Mouse (Mus musculus): Measurements from ENCODE around the gene Tecpr1. TPM values are rescaled to one million over a fixed set of nuclear protein-coding genes. Genes with fewer than 3 reads are reported as not detected.

Gene Tecpr1
- polyA plus RNA-seq, 1 experiment = 240 TPM

- H3K27ac ChIP-seq (ENCODE audit: control insufficient read depth, insufficient read depth, low read length) = no peak overlapping the region
- no peaks in the 10 kb centered on the region for H3K27me3 ChIP-seq (ENCODE audit: control insufficient read depth, insufficient read depth, low read length)
- no peaks in the 10 kb centered on the region for H3K36me3 ChIP-seq (ENCODE audit: control insufficient read depth, insufficient read depth, low read length)
- DNase-seq = no peak
- H3K4me3 ChIP-seq (ENCODE audit: control insufficient read depth, insufficient read depth, low read length) = no peak overlapping the region
- TF ChIP-seq POLR2A (IDR thresholded peaks at IDR 0.05; ENCODE audit: control insufficient read depth, extremely low read depth, insufficient read depth, low read length, poor library complexity) (no peak), CTCF (IDR thresholded peaks at IDR 0.05; ENCODE audit: borderline replicate concordance, control insufficient read depth, extremely low read depth, insufficient read depth, low read length, poor library complexity) (no peak)
- H3K4me1 ChIP-seq (replicated peaks; ENCODE audit: control insufficient read depth, insufficient read depth, low read length) = no peaks in the 10 kb centered on the region
- WGBS = 56% methylated on average over 7 of the region's 7 CpGs
These were observed 39.6 kb downstream of the Tecpr1 start for GRCm38 (mm10) chr5:144183647-144184335.

- Histone ChIP-seq H3K27ac (ENCODE audit: control insufficient read depth, insufficient read depth, low read length) (no peak overlapping the region), H3K27me3 (ENCODE audit: control insufficient read depth, insufficient read depth, low read length) (no peaks in the 10 kb centered on the region), H3K4me3 (ENCODE audit: control insufficient read depth, insufficient read depth, low read length) (no peak overlapping the region), H3K36me3 (ENCODE audit: control insufficient read depth, insufficient read depth, low read length) (no peaks in the 10 kb centered on the region), H3K4me1 (replicated peaks; ENCODE audit: control insufficient read depth, insufficient read depth, low read length) (no peaks in the 10 kb centered on the region)
- TF ChIP-seq POLR2A (IDR thresholded peaks at IDR 0.05; ENCODE audit: control insufficient read depth, extremely low read depth, insufficient read depth, low read length, poor library complexity) = no peak
- no peak for TF ChIP-seq CTCF (IDR thresholded peaks at IDR 0.05; ENCODE audit: borderline replicate concordance, control insufficient read depth, extremely low read depth, insufficient read depth, low read length, poor library complexity)
- 95% methylated on average over 8 of the region's 8 CpGs for WGBS
- no peak for DNase-seq
These were observed 40.2 kb downstream of the Tecpr1 start for GRCm38 (mm10) chr5:144183248-144183559.

GRCm38 (mm10) chr5:144182542-144183247, 40.7 kb downstream of the Tecpr1 start:
- Histone ChIP-seq H3K27me3 (ENCODE audit: control insufficient read depth, insufficient read depth, low read length) (no peaks in the 10 kb centered on the region), H3K4me1 (replicated peaks; ENCODE audit: control insufficient read depth, insufficient read depth, low read length) (no peaks in the 10 kb centered on the region), H3K36me3 (ENCODE audit: control insufficient read depth, insufficient read depth, low read length) (no peaks in the 10 kb centered on the region), H3K27ac (ENCODE audit: control insufficient read depth, insufficient read depth, low read length) (no peak overlapping the region), H3K4me3 (ENCODE audit: control insufficient read depth, insufficient read depth, low read length) (no peak overlapping the region)
- DNase-seq = no peak
- TF ChIP-seq CTCF (IDR thresholded peaks at IDR 0.05; ENCODE audit: borderline replicate concordance, control insufficient read depth, extremely low read depth, insufficient read depth, low read length, poor library complexity) (no peak), POLR2A (IDR thresholded peaks at IDR 0.05; ENCODE audit: control insufficient read depth, extremely low read depth, insufficient read depth, low read length, poor library complexity) (no peak)
- WGBS = 56% methylated on average over 20 of the region's 20 CpGs

GRCm38 (mm10) chr5:144181249-144181648, 42.2 kb downstream of the Tecpr1 start:
- no peak for TF ChIP-seq POLR2A (IDR thresholded peaks at IDR 0.05; ENCODE audit: control insufficient read depth, extremely low read depth, insufficient read depth, low read length, poor library complexity)
- no peak for TF ChIP-seq CTCF (IDR thresholded peaks at IDR 0.05; ENCODE audit: borderline replicate concordance, control insufficient read depth, extremely low read depth, insufficient read depth, low read length, poor library complexity)
- Histone ChIP-seq H3K4me3 (ENCODE audit: control insufficient read depth, insufficient read depth, low read length) (no peak overlapping the region), H3K36me3 (ENCODE audit: control insufficient read depth, insufficient read depth, low read length) (no peaks in the 10 kb centered on the region; the same call in 1 of the 2 replicates), H3K27ac (ENCODE audit: control insufficient read depth, insufficient read depth, low read length) (no peak overlapping the region), H3K27me3 (ENCODE audit: control insufficient read depth, insufficient read depth, low read length) (no peaks in the 10 kb centered on the region), H3K4me1 (replicated peaks; ENCODE audit: control insufficient read depth, insufficient read depth, low read length) (no peaks in the 10 kb centered on the region)
- WGBS = 71% methylated on average over 7 of the region's 7 CpGs
- DNase-seq = no peak

GRCm38 (mm10) chr5:144178216-144178615, 45.2 kb downstream of the Tecpr1 start:
- Histone ChIP-seq H3K36me3 (ENCODE audit: control insufficient read depth, insufficient read depth, low read length) (peaks cover 21% of the 10 kb centered on the region), H3K4me3 (ENCODE audit: control insufficient read depth, insufficient read depth, low read length) (no peak overlapping the region)
- WGBS = 82% methylated on average over 6 of the region's 6 CpGs

GRCm38 (mm10) chr5:144173648-144174047, 49.8 kb downstream of the Tecpr1 start:
- Histone ChIP-seq H3K36me3 (ENCODE audit: control insufficient read depth, insufficient read depth, low read length) (peaks cover 39% of the 10 kb centered on the region), H3K27ac (ENCODE audit: control insufficient read depth, insufficient read depth, low read length) (no peak overlapping the region), H3K4me3 (ENCODE audit: control insufficient read depth, insufficient read depth, low read length) (no peak overlapping the region), H3K4me1 (replicated peaks; ENCODE audit: control insufficient read depth, insufficient read depth, low read length) (no peaks in the 10 kb centered on the region), H3K27me3 (ENCODE audit: control insufficient read depth, insufficient read depth, low read length) (no peaks in the 10 kb centered on the region)
- WGBS = 97% methylated on average over 18 of the region's 18 CpGs
- DNase-seq = no peak
- TF ChIP-seq POLR2A (IDR thresholded peaks at IDR 0.05; ENCODE audit: control insufficient read depth, extremely low read depth, insufficient read depth, low read length, poor library complexity) = no peak
- no peak for TF ChIP-seq CTCF (IDR thresholded peaks at IDR 0.05; ENCODE audit: borderline replicate concordance, control insufficient read depth, extremely low read depth, insufficient read depth, low read length, poor library complexity)

More at GRCm38 (mm10) chr5:144178216-144178615, 45.2 kb downstream of the Tecpr1 start:
- Histone ChIP-seq H3K27ac (ENCODE audit: control insufficient read depth, insufficient read depth, low read length) (no peak overlapping the region), H3K27me3 (ENCODE audit: control insufficient read depth, insufficient read depth, low read length) (no peaks in the 10 kb centered on the region), H3K4me1 (replicated peaks; ENCODE audit: control insufficient read depth, insufficient read depth, low read length) (no peaks in the 10 kb centered on the region)
- TF ChIP-seq CTCF (IDR thresholded peaks at IDR 0.05; ENCODE audit: borderline replicate concordance, control insufficient read depth, extremely low read depth, insufficient read depth, low read length, poor library complexity) (no peak), POLR2A (IDR thresholded peaks at IDR 0.05; ENCODE audit: control insufficient read depth, extremely low read depth, insufficient read depth, low read length, poor library complexity) (no peak)
- no peak for DNase-seq
